Mouse (Mus musculus) thymus, adult 2 months (tissue): ENCODE data around the gene Mob1b.

Experiments
- CTCF ChIP-seq: fragments of 200-500 bp; IDR thresholded peaks from 2 replicates; pipeline ENCODE4 v1.5.1; 2012; ENCODE audit warnings: mild to moderate bottlenecking, control low read depth, low read length, moderate library complexity, borderline replicate concordance; ENCODE audit not compliant: control insufficient read depth, poor library complexity, insufficient read depth; ENCODE audit errors: extremely low read depth
- POLR2A ChIP-seq: fragments of 200-500 bp; IDR thresholded peaks from 2 replicates; pipeline ENCODE4 v1.6.1; 2012; ENCODE audit warnings: mild to moderate bottlenecking, low read length, control low read depth, moderate library complexity; ENCODE audit not compliant: control insufficient read depth, poor library complexity, insufficient read depth; ENCODE audit errors: extremely low read depth

GRCm38 (mm10) chr5:88768201-88768600 is 47.5 kb downstream of the Mob1b start:
- no peak for TF ChIP-seq CTCF
- no peak for TF ChIP-seq POLR2A
